Mouse (Mus musculus): ENCODE measurements around the gene Acaa1b.

Gene Acaa1b

DNA sequence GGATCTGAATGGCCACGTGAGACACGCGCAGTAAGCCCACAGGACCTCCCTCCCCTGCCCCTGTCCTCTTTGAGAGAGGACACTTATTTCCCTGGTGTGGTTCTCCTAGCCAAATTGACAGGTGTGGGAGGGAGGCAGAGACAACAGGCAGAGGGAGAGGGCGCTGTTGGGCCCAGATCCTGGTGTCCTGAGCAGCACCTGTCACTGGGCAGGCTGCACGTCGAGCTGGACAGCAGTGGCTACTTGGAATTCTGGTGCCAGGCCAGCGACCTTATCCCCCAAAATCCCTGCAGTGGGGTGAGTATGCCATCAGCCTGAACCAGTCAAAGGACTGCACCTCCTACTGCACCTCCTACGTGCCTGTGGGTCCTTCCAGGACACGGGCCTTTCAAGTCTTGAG, 13.5 kb downstream of the Acaa1b start:
- no peak for DNase-seq

- DNase-seq, result no peak
Observed at GRCm38 (mm10) chr9:119142066-119142465, 14.8 kb downstream of the Acaa1b start.

DNA sequence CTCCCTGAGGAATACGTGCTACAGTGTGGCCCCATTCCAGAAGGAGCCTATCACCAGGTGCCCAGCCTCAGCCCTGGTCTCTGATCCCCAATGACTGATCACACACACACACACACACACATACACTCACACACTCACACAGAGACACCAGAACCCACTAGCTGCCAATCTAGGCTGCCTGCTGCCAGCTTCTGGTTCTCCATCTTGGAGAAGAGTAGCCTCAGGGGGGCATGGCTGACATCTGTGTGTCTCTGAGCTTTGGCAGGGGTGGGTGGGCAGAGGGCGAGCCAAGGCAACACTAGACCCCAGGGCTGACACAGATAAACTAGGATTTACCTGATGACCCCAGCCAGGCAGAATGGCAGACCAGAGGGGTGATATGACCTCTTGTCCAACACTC, 18.1 kb downstream of the Acaa1b start:
- no peak for DNase-seq

- peak; percentile 36 to 49 for DNase-seq
Observed at GRCm38 (mm10) chr9:119130692-119131091, 26.2 kb downstream of the Acaa1b start.

DNA sequence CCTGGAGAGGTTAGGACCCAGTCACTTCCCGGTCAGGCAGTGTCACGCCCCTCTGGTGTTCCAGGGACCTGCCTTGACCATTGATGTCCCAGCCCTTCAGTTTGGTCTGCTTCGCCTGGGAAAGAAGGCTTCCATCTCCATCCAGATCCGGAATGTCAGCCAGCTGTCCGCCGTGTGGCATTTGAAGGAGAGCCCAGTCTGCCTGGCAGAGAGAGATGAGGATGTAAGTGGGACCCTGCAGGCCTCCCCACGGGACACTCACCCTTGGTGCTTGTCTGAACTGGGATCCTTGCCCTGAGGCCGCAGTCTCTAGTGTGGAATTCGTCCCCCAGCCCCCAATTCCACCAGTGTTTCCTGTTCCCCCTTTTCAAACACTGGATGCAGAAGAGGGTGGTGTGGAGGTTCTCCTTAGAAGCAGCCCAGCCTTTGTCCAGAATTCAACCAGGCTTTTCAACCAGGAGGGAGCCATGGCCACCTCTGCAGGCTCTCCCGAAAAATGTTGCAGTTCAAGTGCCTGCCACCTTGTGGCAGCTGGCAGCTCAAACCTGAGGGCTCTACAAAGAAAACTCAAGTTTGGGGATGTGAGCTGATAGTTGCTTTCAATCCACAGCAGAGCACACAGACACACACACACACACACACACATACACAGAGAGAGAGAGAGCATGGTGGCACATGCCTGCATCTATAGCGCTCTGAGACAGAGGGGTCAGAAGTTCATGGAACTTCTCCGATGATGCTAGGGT, 28.3 kb downstream of the Acaa1b start:
- no peak for DNase-seq

DNA sequence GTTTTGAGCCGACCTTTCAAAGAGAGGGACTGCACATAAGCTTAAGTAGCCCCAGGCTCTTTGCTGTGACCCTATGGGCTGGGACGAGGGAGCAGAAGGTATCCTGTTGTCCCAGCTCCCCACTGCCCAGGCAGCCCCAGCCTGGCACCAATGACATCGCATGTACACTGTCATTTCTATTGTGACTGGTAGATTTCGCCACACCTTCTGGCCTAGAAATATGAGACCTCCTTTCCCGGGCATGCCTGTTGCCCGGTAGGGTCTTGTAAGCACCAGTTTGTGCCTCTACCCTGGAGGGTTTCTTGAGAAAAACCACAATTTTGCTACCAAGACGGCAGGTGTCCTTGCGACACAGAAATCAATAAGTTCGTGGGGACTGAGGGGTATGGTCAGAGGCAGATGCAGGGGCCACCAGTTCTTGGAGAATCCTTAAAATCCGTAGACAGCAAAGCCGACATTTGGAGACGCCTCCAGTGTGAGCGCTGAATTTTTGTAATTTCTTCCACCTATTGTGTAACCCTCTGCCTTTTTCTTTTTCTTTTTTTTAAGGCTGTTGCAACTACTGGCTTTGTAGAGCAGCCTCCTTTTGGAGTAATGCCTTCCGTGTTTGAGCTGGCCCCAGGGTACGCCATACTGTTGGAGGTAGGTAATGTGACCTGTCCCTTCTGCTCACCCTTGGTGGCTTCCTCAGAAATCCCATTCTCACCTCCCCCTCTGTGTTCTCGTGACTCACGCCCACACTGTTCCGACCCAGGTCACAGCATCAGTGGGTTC, 34.1 kb downstream of the Acaa1b start:
- DNase-seq, result no peak

- DNase-seq, result no peak
Observed at GRCm38 (mm10) chr9:119120168-119120560, 36.7 kb downstream of the Acaa1b start.

DNA sequence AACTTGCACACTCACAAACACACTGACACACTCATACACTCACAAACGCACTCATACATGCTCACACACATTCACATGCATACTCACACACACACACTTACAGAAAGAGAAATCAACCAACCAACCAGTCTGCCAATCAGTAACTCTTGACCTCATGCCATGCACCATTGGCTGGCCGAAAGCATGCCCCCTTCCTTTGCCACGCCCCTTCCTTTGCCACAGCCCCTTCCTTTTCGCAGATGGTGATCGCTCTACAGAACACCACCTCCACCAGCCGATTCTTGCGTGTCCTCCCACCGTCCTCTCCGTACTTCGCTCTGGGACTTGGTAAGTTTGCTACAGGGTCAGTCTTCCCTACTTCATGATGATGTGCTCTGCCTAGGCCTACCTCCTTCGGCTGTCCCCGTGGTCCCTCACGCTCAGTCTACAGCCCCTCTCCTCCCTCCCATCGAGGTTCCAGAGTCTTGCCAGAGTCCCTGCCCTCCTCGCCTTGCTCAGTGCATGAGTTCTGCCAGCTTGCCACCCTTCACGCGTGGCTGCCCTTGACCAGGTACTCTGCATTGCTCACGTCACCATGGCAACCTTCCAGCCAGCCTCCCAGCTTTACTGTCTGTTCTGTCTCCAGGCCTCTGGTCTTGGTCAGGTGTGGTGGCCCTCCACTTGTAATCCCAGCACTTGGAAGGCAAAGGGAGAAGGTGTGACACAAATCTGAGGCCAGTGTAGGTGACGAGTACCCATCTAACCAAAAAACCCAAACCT, 37.3 kb downstream of the Acaa1b start:
- peak; percentile 94 to 95 for DNase-seq

- no peak for DNase-seq
Observed at GRCm38 (mm10) chr9:119114911-119115310, 42.0 kb downstream of the Acaa1b start.

DNA sequence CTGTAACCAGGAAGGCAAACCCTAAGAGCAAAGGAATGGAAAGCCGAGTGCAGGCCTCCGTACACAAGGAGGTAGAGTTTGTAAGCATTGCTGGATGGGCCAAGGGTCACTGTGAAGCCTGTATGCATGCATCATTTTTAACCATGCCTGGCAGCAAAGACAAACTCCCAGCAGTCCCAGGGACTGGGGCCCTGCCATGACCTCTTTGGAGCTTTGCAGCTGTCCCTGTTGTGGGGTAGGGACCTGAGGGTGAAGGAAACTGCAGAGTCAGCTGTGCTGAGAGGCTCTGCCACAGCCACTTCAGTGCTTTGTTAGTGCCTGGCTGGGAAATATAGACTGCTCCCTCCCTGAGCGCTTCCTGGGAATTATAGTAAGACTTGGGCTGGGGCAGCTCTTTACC, 46.3 kb downstream of the Acaa1b start:
- DNase-seq, result no peak

- DNase-seq, result no peak
Observed at GRCm38 (mm10) chr9:119109685-119110353, 47.1 kb downstream of the Acaa1b start.

DNA sequence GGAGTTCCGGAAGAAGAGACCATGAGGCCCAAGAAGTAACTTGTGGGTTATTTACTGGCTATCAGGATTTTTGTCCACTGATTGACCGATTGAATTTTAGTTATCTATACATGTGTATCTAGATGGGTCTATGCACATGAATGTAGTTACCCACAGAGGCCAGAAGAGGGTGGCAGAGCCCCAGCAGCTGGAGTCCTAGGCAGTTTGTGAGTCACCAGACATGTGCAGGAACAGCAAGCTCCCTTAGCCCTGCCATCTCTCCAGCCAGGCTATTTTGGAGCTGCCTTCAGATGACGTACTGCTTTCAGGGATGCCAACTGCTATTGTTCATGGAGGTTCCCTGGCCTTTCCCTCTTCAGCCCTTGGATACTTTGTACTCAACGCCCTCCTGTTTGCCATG, 49.3 kb downstream of the Acaa1b start:
- DNase-seq, result peak; percentile 60 to 73

DNA sequence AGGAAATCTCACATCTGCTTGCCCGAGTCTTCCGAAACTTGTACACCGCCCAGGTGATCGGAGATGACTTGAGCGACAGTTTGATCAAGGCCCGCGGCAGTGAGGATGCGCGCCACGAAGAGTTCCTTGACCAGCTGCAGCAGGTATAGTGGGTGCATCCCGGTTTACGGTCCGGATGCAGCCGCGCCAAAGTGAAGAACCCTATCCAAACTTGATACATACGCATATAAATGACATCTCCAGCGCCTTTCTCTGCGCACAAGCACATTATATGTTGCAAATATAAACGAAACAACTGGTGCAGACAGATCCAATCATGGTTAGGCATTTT, 54.1 kb downstream of the Acaa1b start:
- no peak for DNase-seq

GRCm38 (mm10) chr9:119101992-119102782, 54.7 kb downstream of the Acaa1b start, which contains the start of gene Dlec1:
Dlec1 (plus strand) TSS chr9:119102478.
- DNase-seq, result peak; percentile 84 to 85

DNA sequence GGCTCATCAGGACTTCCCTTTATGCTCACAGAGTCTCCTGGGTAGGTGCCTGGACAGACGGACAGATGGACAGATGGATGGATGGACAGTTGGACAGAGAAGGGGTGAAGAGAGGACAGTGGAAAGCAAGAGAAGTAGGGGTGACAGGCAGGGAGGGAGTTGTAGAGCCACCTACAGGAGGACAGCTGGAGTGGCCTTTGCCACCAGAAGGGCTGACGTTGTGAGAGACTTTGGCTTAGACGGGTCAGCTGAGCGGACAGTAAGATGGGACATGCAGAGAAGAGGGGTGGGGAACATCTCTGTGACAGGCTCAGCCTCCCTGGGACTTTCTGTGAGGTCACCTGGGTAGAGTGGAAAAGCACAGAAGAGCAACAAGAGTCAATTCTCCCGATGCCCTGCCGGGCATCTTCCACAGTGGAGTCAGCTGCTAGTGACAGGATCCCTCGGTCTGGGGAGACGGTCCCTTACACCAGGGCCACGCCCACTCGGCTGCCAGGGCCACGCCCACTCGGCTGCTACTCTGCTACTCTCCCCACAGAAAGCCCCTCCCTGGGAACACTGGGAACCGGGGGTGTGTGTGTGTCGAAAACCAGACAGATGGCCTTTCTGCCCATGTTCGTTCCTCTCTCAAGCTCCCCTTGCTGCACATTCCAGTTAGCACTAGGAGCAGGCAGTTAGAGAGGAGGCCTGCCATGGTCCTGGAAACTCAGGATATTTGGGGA, 56.6 kb downstream of the Acaa1b start:
- DNase-seq, result peak in 1 of 2 experiments; percentile 35
